Mouse (Mus musculus): ENCODE results near the gene Tbc1d10a. TPM values are rescaled to one million over a fixed set of nuclear protein-coding genes. Genes with fewer than 3 reads are reported as not detected.

Gene Tbc1d10a
- polyA plus RNA-seq, 1 experiment from 2014 or later: 31.0 TPM

DNA sequence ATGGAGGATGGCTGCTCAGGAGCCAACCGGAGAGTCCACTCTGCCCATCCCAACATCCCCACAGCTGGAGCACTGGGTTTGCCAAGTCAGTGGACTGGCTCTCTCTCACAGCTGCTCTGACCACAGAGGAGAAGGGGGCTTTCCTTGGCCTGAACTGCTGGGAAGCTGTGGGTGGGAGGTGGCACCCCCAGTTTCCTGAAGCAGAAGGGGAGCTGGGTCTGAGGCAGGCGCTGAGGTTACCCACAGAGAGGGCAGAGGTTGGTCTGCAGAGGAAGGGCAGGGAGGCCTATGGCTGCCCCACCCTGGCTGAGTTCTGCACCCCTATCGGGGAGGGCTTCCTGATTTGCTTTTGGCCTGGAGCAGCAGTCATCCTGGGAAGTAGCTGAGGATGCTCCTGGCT is 64.8 kb downstream of the Tbc1d10a start:
- H3K4me3 ChIP-seq: no peak overlapping the region
- no peak for DNase-seq (ENCODE audit: low spot score)
- no peaks in the 10 kb centered on the region for H3K27me3 ChIP-seq (replicated peaks; ENCODE audit: low read depth, poor library complexity, severe bottlenecking)
- peaks cover 18% of the 10 kb centered on the region; the same call in 1 of the 2 replicates for H3K4me1 ChIP-seq
- H3K27ac ChIP-seq (replicated peaks): no peak overlapping the region
- H3K9me3 ChIP-seq: no peaks in the 10 kb centered on the region
- no peaks in the 10 kb centered on the region for H3K36me3 ChIP-seq (replicated peaks)
- WGBS: 84% methylated on average over 3 of the region's 3 CpGs

- Histone ChIP-seq H3K9me3 (no peaks in the 10 kb centered on the region), H3K4me1 (0 out of 2 replicates have a peak, but pooled peaks cover 9% of the 10 kb centered on the region), H3K27ac (replicated peaks) (no peak overlapping the region), H3K36me3 (replicated peaks) (no peaks in the 10 kb centered on the region), H3K27me3 (replicated peaks; ENCODE audit: low read depth, poor library complexity, severe bottlenecking) (no peaks in the 10 kb centered on the region), H3K4me3 (no peak overlapping the region)
- no peak for DNase-seq (ENCODE audit: low spot score)
- WGBS: 71% methylated on average over 2 of the region's 2 CpGs
These were observed 66.3 kb downstream of the Tbc1d10a start for GRCm38 (mm10) chr11:4252886-4253285.

- WGBS: 58% methylated on average over 11 of the region's 11 CpGs
- Histone ChIP-seq H3K9me3 (no peaks in the 10 kb centered on the region), H3K4me1 (peaks cover 22% of the 10 kb centered on the region), H3K27me3 (replicated peaks; ENCODE audit: low read depth, poor library complexity, severe bottlenecking) (peaks cover 17% of the 10 kb centered on the region), H3K36me3 (replicated peaks) (no peaks in the 10 kb centered on the region), H3K27ac (replicated peaks) (no peak within 1 kb of the TSS), H3K4me3 (no peak within 1 kb of the TSS)
- DNase-seq (ENCODE audit: low spot score): no peak
These were observed 70.4 kb downstream of the Tbc1d10a start, which contains the start of gene Lif for GRCm38 (mm10) chr11:4256846-4257607. Lif (plus strand) TSS chr11:4257557.

GRCm38 (mm10) chr11:4257756-4258155 is 71.2 kb downstream of the Tbc1d10a start:
- Histone ChIP-seq H3K4me1 (peaks cover 29% of the 10 kb centered on the region), H3K27me3 (replicated peaks; ENCODE audit: low read depth, poor library complexity, severe bottlenecking) (peaks cover 23% of the 10 kb centered on the region), H3K9me3 (no peaks in the 10 kb centered on the region), H3K27ac (replicated peaks) (no peak overlapping the region), H3K36me3 (replicated peaks) (no peaks in the 10 kb centered on the region), H3K4me3 (no peak overlapping the region)
- DNase-seq (ENCODE audit: low spot score): no peak
- 69% methylated on average over 5 of the region's 5 CpGs for WGBS

- peak overlapping the region; percentile 38 for H3K4me3 ChIP-seq
- peak; percentile 84 for DNase-seq (ENCODE audit: low spot score)
- H3K36me3 ChIP-seq (replicated peaks): no peaks in the 10 kb centered on the region
- peaks cover 32% of the 10 kb centered on the region for H3K27me3 ChIP-seq (replicated peaks; ENCODE audit: low read depth, poor library complexity, severe bottlenecking)
- 1% methylated on average over 7 of the region's 7 CpGs for WGBS
- H3K9me3 ChIP-seq: no peaks in the 10 kb centered on the region
- H3K27ac ChIP-seq (replicated peaks): no peak overlapping the region
- peaks cover 38% of the 10 kb centered on the region for H3K4me1 ChIP-seq
These were observed 72.1 kb downstream of the Tbc1d10a start for GRCm38 (mm10) chr11:4258657-4259082.

DNA sequence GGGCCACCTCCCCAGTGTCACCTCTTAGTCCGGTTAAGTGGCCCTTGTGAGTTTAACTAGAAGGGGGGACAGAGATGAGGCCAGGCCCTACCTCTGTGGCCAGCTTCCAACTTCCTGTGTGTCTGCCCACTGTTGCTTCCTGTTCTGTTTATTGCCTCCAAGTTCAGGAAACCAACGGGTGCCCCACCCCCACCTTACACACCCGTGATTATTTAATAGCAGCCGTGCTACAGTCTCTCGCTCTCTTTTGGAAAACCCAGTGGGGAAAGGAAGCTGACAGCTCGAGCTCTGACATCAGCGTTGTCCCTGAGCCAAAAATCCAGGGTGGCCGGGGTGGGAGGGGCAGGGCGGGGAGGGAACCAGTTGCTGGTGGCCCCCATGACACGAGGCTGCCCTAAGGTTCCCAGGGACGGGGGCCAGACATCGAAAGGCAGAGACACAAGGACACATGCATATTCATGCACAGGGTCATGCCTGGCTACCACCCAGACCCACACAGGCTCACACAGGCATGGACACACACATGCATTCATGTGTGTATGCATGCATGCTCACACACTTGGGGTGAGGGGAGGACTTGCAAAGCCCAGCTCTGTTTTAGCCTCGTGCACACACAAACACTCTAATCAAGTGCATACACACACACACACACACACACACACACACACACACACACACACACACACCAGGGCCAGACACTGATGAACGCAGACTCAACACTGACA is 74.0 kb downstream of the Tbc1d10a start:
- DNase-seq (ENCODE audit: low spot score): no peak
- H3K27ac ChIP-seq (replicated peaks): peak overlapping the region; percentile 41; the same call in 1 of the 2 replicates
- H3K4me1 ChIP-seq: peaks cover 44% of the 10 kb centered on the region
- 63% methylated on average over 14 of the region's 14 CpGs for WGBS
- H3K36me3 ChIP-seq (replicated peaks): no peaks in the 10 kb centered on the region
- H3K4me3 ChIP-seq: no peak overlapping the region
- peaks cover 51% of the 10 kb centered on the region for H3K27me3 ChIP-seq (replicated peaks; ENCODE audit: low read depth, poor library complexity, severe bottlenecking)
- no peaks in the 10 kb centered on the region for H3K9me3 ChIP-seq

DNA sequence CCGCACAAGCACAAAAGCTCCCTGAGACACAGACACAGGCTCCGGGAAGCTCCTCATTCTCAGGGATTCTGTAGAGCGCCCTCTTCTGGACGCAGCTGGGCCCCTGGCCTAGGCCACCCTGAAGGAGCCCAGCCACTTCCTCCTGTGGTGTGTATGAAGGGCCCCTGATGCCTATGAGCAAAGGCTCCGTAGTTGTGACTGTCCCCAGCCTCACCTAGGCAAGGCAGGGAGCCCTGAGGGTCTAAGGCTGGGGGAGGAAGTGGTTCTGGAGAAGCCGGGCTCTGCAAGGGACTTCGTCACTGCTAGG is 74.6 kb downstream of the Tbc1d10a start:
- WGBS: 51% methylated on average over 7 of the region's 7 CpGs
- DNase-seq (ENCODE audit: low spot score): peak; percentile 60
- no peaks in the 10 kb centered on the region for H3K36me3 ChIP-seq (replicated peaks)

GRCm38 (mm10) chr11:4261969-4262368 is 75.4 kb downstream of the Tbc1d10a start:
- H3K27me3 ChIP-seq (replicated peaks; ENCODE audit: low read depth, poor library complexity, severe bottlenecking): peaks cover 65% of the 10 kb centered on the region
- no peaks in the 10 kb centered on the region for H3K9me3 ChIP-seq
- no peaks in the 10 kb centered on the region for H3K36me3 ChIP-seq (replicated peaks)
- 42% methylated on average over 5 of the region's 5 CpGs for WGBS
- H3K4me3 ChIP-seq: no peak overlapping the region
- H3K4me1 ChIP-seq: peaks cover 53% of the 10 kb centered on the region
- H3K27ac ChIP-seq (replicated peaks): no peak overlapping the region
- DNase-seq (ENCODE audit: low spot score): no peak

More for the DNA sequence above, 74.6 kb downstream of the Tbc1d10a start:
- Histone ChIP-seq H3K27me3 (replicated peaks; ENCODE audit: low read depth, poor library complexity, severe bottlenecking) (peaks cover 56% of the 10 kb centered on the region), H3K4me1 (peaks cover 45% of the 10 kb centered on the region), H3K9me3 (no peaks in the 10 kb centered on the region), H3K27ac (replicated peaks) (no peak overlapping the region), H3K4me3 (no peak overlapping the region)

DNA sequence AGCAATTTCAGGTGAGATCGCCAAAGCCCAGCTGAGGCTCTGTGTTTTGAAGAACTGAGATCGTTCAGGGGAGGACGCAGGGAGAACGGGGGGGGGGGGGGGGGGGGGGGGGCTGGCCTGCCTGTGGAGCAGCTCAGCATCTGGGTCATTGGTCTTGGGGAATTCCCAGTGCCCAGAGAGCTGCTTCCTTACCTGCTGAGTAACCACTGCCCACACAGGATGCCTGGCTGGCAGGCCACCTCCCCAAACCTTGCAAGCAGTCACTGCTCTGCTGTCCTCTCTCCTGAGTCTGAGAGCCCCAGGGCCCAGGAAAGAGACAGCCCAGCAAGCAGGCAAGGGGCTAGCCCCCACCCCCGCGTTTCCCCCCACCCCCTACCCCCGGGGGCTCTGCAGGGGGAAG is 76.3 kb downstream of the Tbc1d10a start:
- Histone ChIP-seq H3K9me3 (no peaks in the 10 kb centered on the region), H3K4me3 (no peak overlapping the region), H3K27ac (replicated peaks) (no peak overlapping the region), H3K4me1 (peaks cover 59% of the 10 kb centered on the region), H3K36me3 (replicated peaks) (no peaks in the 10 kb centered on the region), H3K27me3 (replicated peaks; ENCODE audit: low read depth, poor library complexity, severe bottlenecking) (peaks cover 73% of the 10 kb centered on the region)
- peak; percentile 39 for DNase-seq (ENCODE audit: low spot score)
- 16% methylated on average over 7 of the region's 7 CpGs for WGBS

GRCm38 (mm10) chr11:4263296-4263695 is 76.7 kb downstream of the Tbc1d10a start:
- DNase-seq (ENCODE audit: low spot score): no peak
- 25% methylated on average over 1 of the region's 1 CpGs for WGBS
- H3K27me3 ChIP-seq (replicated peaks; ENCODE audit: low read depth, poor library complexity, severe bottlenecking): peaks cover 78% of the 10 kb centered on the region
- no peaks in the 10 kb centered on the region for H3K9me3 ChIP-seq
- no peaks in the 10 kb centered on the region for H3K36me3 ChIP-seq (replicated peaks)
- H3K27ac ChIP-seq (replicated peaks): no peak overlapping the region
- H3K4me1 ChIP-seq: peaks cover 59% of the 10 kb centered on the region
- H3K4me3 ChIP-seq: no peak overlapping the region

- H3K4me1 ChIP-seq: peaks cover 55% of the 10 kb centered on the region
- 59% methylated on average over 7 of the region's 7 CpGs for WGBS
- no peaks in the 10 kb centered on the region for H3K9me3 ChIP-seq
- no peak overlapping the region for H3K4me3 ChIP-seq
- no peak for DNase-seq (ENCODE audit: low spot score)
- peaks cover 86% of the 10 kb centered on the region for H3K27me3 ChIP-seq (replicated peaks; ENCODE audit: low read depth, poor library complexity, severe bottlenecking)
- no peaks in the 10 kb centered on the region for H3K36me3 ChIP-seq (replicated peaks)
- 0 out of 2 replicates have a peak overlapping the region, but pooled peaks have one; percentile 6 for H3K27ac ChIP-seq (replicated peaks)
These were observed 77.5 kb downstream of the Tbc1d10a start for GRCm38 (mm10) chr11:4264066-4264465.

Data from embryonic facial prominence, embryonic 10.5 days (tissue).